Mouse (Mus musculus) kidney, postnatal 0 days (tissue): ENCODE data around the gene Myh10. TPM values are rescaled to one million over a fixed set of nuclear protein-coding genes. Genes with fewer than 3 reads are reported as not detected.

Experiments used
- ATAC-seq: fragments of 200-750 bp; cut with Nextera tagmentation; replicated peaks from 2 replicates; pipeline ENCODE4 v1.8.0; 2017; ENCODE audit warnings: low read depth, moderate number of reproducible peaks, moderate TSS enrichment, moderate library complexity; ENCODE audit not compliant: low FRiP score
- DNase-seq: peaks from one replicate; pipeline ENCODE4 v3.0.0-alpha.2; 2016; ENCODE audit warnings: low spot score
- H3K27ac ChIP-seq: fragments of 300-500 bp; sonication (generic); 2 replicates; pipeline ENCODE4 v1.5.1; 2014; ENCODE audit warnings: mild to moderate bottlenecking
- H3K27me3 ChIP-seq: fragments of 300-500 bp; sonication (generic); 2 replicates; pipeline ENCODE4 v1.6.1; 2014; ENCODE audit warnings: low read length, mixed read lengths; ENCODE audit not compliant: insufficient read depth
- H3K36me3 ChIP-seq: fragments of 300-500 bp; sonication (generic); 2 replicates; pipeline ENCODE4 v1.6.1; 2014; ENCODE audit warnings: low read length, mixed read lengths; ENCODE audit not compliant: insufficient read depth
- H3K4me1 ChIP-seq: fragments of 300-500 bp; sonication (generic); replicated peaks from 2 replicates; pipeline ENCODE4 v1.6.1; 2014; ENCODE audit warnings: antibody characterized with exemption, low read length, mixed read lengths; ENCODE audit not compliant: insufficient read depth
- H3K4me2 ChIP-seq: fragments of 300-500 bp; sonication (generic); 2 replicates; pipeline ENCODE4 v1.6.1; 2014; ENCODE audit warnings: mild to moderate bottlenecking, low read length, moderate library complexity, mixed read lengths
- H3K4me3 ChIP-seq: fragments of 300-500 bp; sonication (generic); replicated peaks from 2 replicates; pipeline ENCODE4 v1.5.1; 2014; ENCODE audit warnings: low read depth, low read length
- H3K9ac ChIP-seq: fragments of 300-500 bp; sonication (generic); 2 replicates; pipeline ENCODE4 v1.6.1; 2014; ENCODE audit warnings: low read depth, low read length
- H3K9me3 ChIP-seq: fragments of 300-500 bp; sonication (generic); replicated peaks from 2 replicates; pipeline ENCODE4 v1.6.1; 2016; ENCODE audit warnings: low read length, inconsistent platforms, mixed read lengths
- CTCF ChIP-seq: IDR thresholded peaks from 2 replicates; pipeline ENCODE4 v1.5.1; 2016; ENCODE audit warnings: antibody characterized with exemption, low read depth, mild to moderate bottlenecking, moderate library complexity
- WGBS: fragments of 180-500 bp; shearing (Covaris S2); extraction: QIAGEN DNeasy Blood & Tissue Kit; methylation state at CpG from one replicate; pipeline ENCODE4 v1.1.7; 2014; 5-methylcytosine and 5-hydroxymethylcytosine counted together
- polyA plus RNA-seq: library from polyadenylated mRNA; unstranded; fragments of >200 nt; fragmentation: Nextera tagmentation; extraction: Ambion mirVana; gene quantifications from 2 replicates; pipeline ENCODE4 v1.2.1, GENCODE M21; 2015

Gene Myh10
- polyA plus RNA-seq, 1 experiment from 2014 or later = 83.8 TPM

DNA sequence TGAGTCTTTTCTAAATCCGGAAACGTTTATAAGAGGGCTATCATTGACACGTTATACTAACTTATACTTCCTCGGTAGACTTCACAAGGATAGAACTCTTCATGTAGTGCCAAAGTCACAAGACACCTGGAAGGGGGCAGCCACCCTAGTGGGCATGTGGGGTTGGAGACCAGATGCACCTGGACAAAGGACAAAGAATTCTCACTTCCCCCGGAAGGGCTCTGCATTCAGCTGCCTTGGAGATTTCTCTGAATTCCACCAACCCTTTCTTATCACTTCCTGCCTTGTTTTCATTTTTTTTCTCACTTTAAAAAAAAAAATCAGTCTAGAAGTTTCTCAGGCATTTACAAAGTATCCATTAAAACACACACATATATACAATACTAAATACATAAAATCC, 894 bp upstream of the Myh10 start:
- TF ChIP-seq CTCF = no peak
- no peak overlapping the region for H3K9ac ChIP-seq
- peak; percentile 50 for DNase-seq
- no peaks in the 10 kb centered on the region for H3K27me3 ChIP-seq
- 0 out of 2 replicates have a peak overlapping the region, but pooled peaks have one; percentile 16 for H3K4me2 ChIP-seq
- no peak overlapping the region for H3K27ac ChIP-seq
- WGBS = 58% methylated on average over 5 of the region's 5 CpGs
- 0 out of 2 replicates have a peak, but pooled peaks cover 10% of the 10 kb centered on the region for H3K4me1 ChIP-seq
- no peaks in the 10 kb centered on the region for H3K9me3 ChIP-seq
- ATAC-seq = no peak
- H3K4me3 ChIP-seq = no peak overlapping the region
- no peaks in the 10 kb centered on the region for H3K36me3 ChIP-seq

DNA sequence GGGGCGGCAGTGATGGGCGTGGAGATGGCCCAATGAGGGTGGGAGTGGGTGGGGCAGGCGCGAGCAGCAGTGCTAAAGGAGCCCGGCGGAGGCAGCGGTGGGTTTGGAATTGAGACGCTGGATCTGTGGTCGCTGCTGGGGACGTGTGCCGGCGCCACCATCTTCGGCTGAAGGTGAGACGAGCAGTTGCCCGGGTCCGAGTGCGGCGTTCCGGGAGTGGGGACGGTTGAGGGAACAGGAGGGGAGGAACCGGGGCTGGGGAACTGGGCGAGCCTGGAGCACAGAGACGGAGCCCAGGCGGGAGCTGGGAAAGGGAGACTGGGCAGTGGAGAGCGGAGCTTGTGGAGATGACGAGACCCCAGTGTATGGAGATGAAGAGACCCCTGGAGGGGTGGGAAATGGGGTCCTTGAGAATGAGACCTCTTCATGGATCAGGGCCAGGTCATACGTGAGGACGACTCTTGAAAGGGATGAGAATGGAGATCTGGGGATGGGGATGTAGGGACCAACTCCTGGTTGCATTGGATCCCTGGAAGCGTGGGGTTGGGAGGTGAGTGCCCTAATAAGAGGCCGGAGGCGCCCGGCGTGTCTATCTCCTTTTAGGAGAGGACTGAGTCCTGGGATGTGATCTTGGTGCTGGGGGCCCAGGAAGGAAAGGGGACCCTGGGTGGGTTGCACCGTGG, 792 bp downstream of the Myh10 start:
- Histone ChIP-seq H3K27me3 (no peaks in the 10 kb centered on the region), H3K36me3 (no peaks in the 10 kb centered on the region), H3K9me3 (no peaks in the 10 kb centered on the region), H3K4me2 (peak overlapping the region; percentile 86), H3K9ac (peak overlapping the region; percentile 84), H3K4me1 (0 out of 2 replicates have a peak, but pooled peaks cover 10% of the 10 kb centered on the region), H3K27ac (peak overlapping the region; percentile 97), H3K4me3 (peak overlapping the region; percentile 86)
- ATAC-seq (no peak), DNase-seq (peak; percentile 62)
- WGBS = under 1% methylated on average over 34 of the region's 34 CpGs
- TF ChIP-seq CTCF = peak; percentile 14; the same call in 1 of the 2 replicates

- WGBS = under 1% methylated on average over 43 of the region's 43 CpGs
- H3K27ac ChIP-seq = peak overlapping the region; percentile 97
Observed at GRCm38 (mm10) chr11:68692693-68693446, 1.5 kb downstream of the Myh10 start.

GRCm38 (mm10) chr11:68693447-68694040, 2.2 kb downstream of the Myh10 start:
- Histone ChIP-seq H3K27ac (no peak overlapping the region), H3K9ac (peak overlapping the region; percentile 84), H3K4me1 (0 out of 2 replicates have a peak, but pooled peaks cover 10% of the 10 kb centered on the region), H3K9me3 (no peaks in the 10 kb centered on the region), H3K4me3 (peak overlapping the region; percentile 86), H3K36me3 (no peaks in the 10 kb centered on the region), H3K4me2 (peak overlapping the region; percentile 86), H3K27me3 (no peaks in the 10 kb centered on the region)
- WGBS = 8% methylated on average over 10 of the region's 10 CpGs
- peak; percentile 46 for DNase-seq
- no peak for TF ChIP-seq CTCF
- no peak for ATAC-seq

More at GRCm38 (mm10) chr11:68692693-68693446, 1.5 kb downstream of the Myh10 start:
- H3K4me3 ChIP-seq = peak overlapping the region; percentile 86
- H3K36me3 ChIP-seq = no peaks in the 10 kb centered on the region
- peak; percentile 64 for DNase-seq
- no peak for TF ChIP-seq CTCF
- peak overlapping the region; percentile 86 for H3K4me2 ChIP-seq
- no peaks in the 10 kb centered on the region for H3K27me3 ChIP-seq
- ATAC-seq = no peak
- H3K9me3 ChIP-seq = no peaks in the 10 kb centered on the region
- 0 out of 2 replicates have a peak, but pooled peaks cover 10% of the 10 kb centered on the region for H3K4me1 ChIP-seq
- H3K9ac ChIP-seq = peak overlapping the region; percentile 84

GRCm38 (mm10) chr11:68702370-68702769, 11.0 kb downstream of the Myh10 start:
- WGBS = 89% methylated on average over 6 of the region's 6 CpGs
- peaks cover 49% of the 10 kb centered on the region for H3K36me3 ChIP-seq

DNA sequence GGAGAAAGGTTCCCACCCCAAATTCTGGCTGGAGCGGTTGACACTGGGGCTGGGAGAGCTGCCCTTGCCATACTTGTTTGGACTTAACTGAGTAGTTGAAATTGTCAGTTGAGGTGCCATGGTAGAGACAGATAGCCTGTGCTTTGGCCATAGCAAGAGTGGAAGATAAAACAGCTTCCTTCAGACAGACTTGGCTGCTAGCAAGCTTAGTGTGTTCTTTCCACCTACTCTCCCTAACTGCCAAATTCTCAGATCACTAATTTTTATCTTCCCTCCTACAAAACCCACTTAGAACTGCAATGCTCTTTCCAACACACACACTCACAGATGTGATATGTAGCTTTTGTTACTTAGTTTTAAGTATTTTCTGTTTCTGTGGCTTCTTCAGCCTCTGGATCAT, 12.0 kb downstream of the Myh10 start:
- WGBS = 64% methylated on average over 1 of the region's 1 CpGs
- Histone ChIP-seq H3K36me3 (peaks cover 49% of the 10 kb centered on the region), H3K9me3 (no peaks in the 10 kb centered on the region), H3K4me2 (no peak overlapping the region), H3K9ac (no peak overlapping the region), H3K27ac (no peak overlapping the region), H3K27me3 (no peaks in the 10 kb centered on the region), H3K4me3 (no peak overlapping the region), H3K4me1 (0 out of 2 replicates have a peak, but pooled peaks cover 2% of the 10 kb centered on the region)
- DNase-seq (no peak), ATAC-seq (no peak)
- TF ChIP-seq CTCF = no peak

More at GRCm38 (mm10) chr11:68702370-68702769, 11.0 kb downstream of the Myh10 start:
- H3K4me1 ChIP-seq = 0 out of 2 replicates have a peak, but pooled peaks cover 2% of the 10 kb centered on the region
- ATAC-seq (no peak), DNase-seq (no peak)
- no peak overlapping the region for H3K4me2 ChIP-seq
- no peak overlapping the region for H3K4me3 ChIP-seq
- no peaks in the 10 kb centered on the region for H3K9me3 ChIP-seq
- TF ChIP-seq CTCF = no peak
- H3K27ac ChIP-seq = no peak overlapping the region
- no peak overlapping the region for H3K9ac ChIP-seq
- H3K27me3 ChIP-seq = no peaks in the 10 kb centered on the region
